Mouse (Mus musculus) layer of hippocampus, postnatal 14 days (tissue): ENCODE measurements at regions not wholly inside any gene's neighbourhood (a gene's known extent, or its start where the extent isn't known, plus 50 kb on each side); places are given as distances from the start of the nearest gene placed in this dataset.
"Not testable (repeated sequence)": the region's sequence is repeated elsewhere in the genome, so short reads cannot be mapped to it uniquely, and the experiment has no call there.

Experiments used
- DNase-seq, 2 experiments: peaks; one replicate each; pipeline ENCODE4 v3.0.0; 2021 to 2022; ENCODE audit warnings: low spot score in 2 of 2, mixed read lengths in 1 of 2

GRCm38 (mm10) chr17:41264512-41265222, 329.8 kb upstream of the Cenpq start:
- no peak for DNase-seq

- DNase-seq = no peak
These were observed 326.6 kb upstream of the Cenpq start for GRCm38 (mm10) chr17:41261495-41261894.

GRCm38 (mm10) chr17:41248406-41248805, 313.6 kb upstream of the Cenpq start:
- DNase-seq = no peak

- DNase-seq = peak in 1 of 2 experiments; percentile 45
These were observed 292.5 kb upstream of the Cenpq start for GRCm38 (mm10) chr17:41227128-41228014.

- no peak for DNase-seq
These were observed 282.0 kb upstream of the Cenpq start for GRCm38 (mm10) chr17:41216816-41217215.

- DNase-seq = not testable (repeated sequence)
These were observed 264.6 kb upstream of the Cenpq start for GRCm38 (mm10) chr17:41199417-41199816.

- not testable (repeated sequence) for DNase-seq
These were observed 255.5 kb upstream of the Cenpq start for GRCm38 (mm10) chr17:41190371-41190770.

GRCm38 (mm10) chr17:41186691-41187090, 251.8 kb upstream of the Cenpq start:
- not testable (repeated sequence) for DNase-seq

GRCm38 (mm10) chr17:41184751-41185150, 249.9 kb upstream of the Cenpq start:
- no peak for DNase-seq

- peak in 1 of 2 experiments; percentile 15 for DNase-seq
These were observed 219.0 kb upstream of the Cenpq start for GRCm38 (mm10) chr17:41153736-41154453.

- peak in 1 of 2 experiments; percentile 7 for DNase-seq
These were observed 217.6 kb upstream of the Cenpq start for GRCm38 (mm10) chr17:41152427-41152826.

- DNase-seq = peak in 1 of 2 experiments; percentile 6
These were observed 209.7 kb upstream of the Cenpq start for GRCm38 (mm10) chr17:41144523-41144922.

GRCm38 (mm10) chr17:41125582-41125981, 190.7 kb upstream of the Cenpq start:
- no peak for DNase-seq

- no peak for DNase-seq
These were observed 188.1 kb upstream of the Cenpq start for GRCm38 (mm10) chr17:41122939-41123338.

GRCm38 (mm10) chr17:41103980-41104379, 169.1 kb upstream of the Cenpq start:
- no peak for DNase-seq

GRCm38 (mm10) chr17:41070874-41071273, 136.0 kb upstream of the Cenpq start:
- DNase-seq = no peak
